Mouse (Mus musculus) MEL (cell line): ENCODE data around the gene Dnajc5. TPM values are rescaled to one million over a fixed set of nuclear protein-coding genes. Genes with fewer than 3 reads are reported as not detected.
A peak's percentile ranks its signal among the peaks of the same experiment; 100 is the strongest.

ENCODE experiments used
- DNase-seq: peaks from one replicate; pipeline ENCODE4 v3.0.0; 2011; ENCODE audit warnings: low read depth, low spot score
- H3K27ac ChIP-seq: 2 replicates; pipeline ENCODE4 v1.5.1; 2012; ENCODE audit warnings: low read depth, mild to moderate bottlenecking, control low read depth, low read length, moderate library complexity; ENCODE audit not compliant: control insufficient read depth
- H3K27me3 ChIP-seq, 2 experiments: fragments of 150-350 bp in 1 of 2; sonication (generic) in 1 of 2; 2 replicates each; pipeline ENCODE4 v1.6.1; 2012; ENCODE audit warnings: low read length in 2 of 2, mild to moderate bottlenecking in 2 of 2, improper control_type of control experiment in 1 of 2, moderate library complexity in 1 of 2; ENCODE audit not compliant: insufficient read depth in 2 of 2, control insufficient read depth in 1 of 2
- H3K36me3 ChIP-seq, 2 experiments: 2 replicates each; pipeline ENCODE4 v1.6.1; 2012 to 2014; ENCODE audit warnings: low read length in 2 of 2, improper control_type of control experiment in 1 of 2, inconsistent platforms in 1 of 2, mild to moderate bottlenecking in 1 of 2; ENCODE audit not compliant: insufficient read depth in 2 of 2, control insufficient read depth in 1 of 2
- H3K4me1 ChIP-seq, 2 experiments: fragments of 150-350 bp in 1 of 2; sonication (generic) in 1 of 2; 2 replicates each; pipeline ENCODE4 v1.6.1; 2012; ENCODE audit warnings: low read length in 2 of 2, improper control_type of control experiment in 1 of 2, mild to moderate bottlenecking in 1 of 2; ENCODE audit not compliant: insufficient read depth in 2 of 2, control insufficient read depth in 1 of 2
- H3K4me3 ChIP-seq, 2 experiments: fragments of 150-350 bp in 1 of 2; sonication (generic) in 1 of 2; 2 replicates each; pipeline ENCODE4 v1.5.1; 2012; ENCODE audit warnings: low read depth in 2 of 2, low read length in 2 of 2, mild to moderate bottlenecking in 2 of 2, moderate library complexity in 2 of 2, control low read depth in 1 of 2, improper control_type of control experiment in 1 of 2; ENCODE audit not compliant: control insufficient read depth in 1 of 2, insufficient read depth in 1 of 2
- H3K79me2 ChIP-seq: 2 replicates; pipeline ENCODE4 v1.6.1; 2012; ENCODE audit warnings: mild to moderate bottlenecking, low read length, moderate library complexity; ENCODE audit not compliant: control insufficient read depth, poor library complexity, insufficient read depth
- H3K9ac ChIP-seq: 2 replicates; pipeline ENCODE4 v1.6.1; 2012; ENCODE audit warnings: low read depth, mild to moderate bottlenecking, control low read depth, low read length, moderate library complexity; ENCODE audit not compliant: control insufficient read depth, poor library complexity, severe bottlenecking
- H3K9me3 ChIP-seq: fragments of 150-350 bp; sonication (generic); replicated peaks from 2 replicates; pipeline ENCODE4 v1.6.1; 2012; ENCODE audit warnings: mild to moderate bottlenecking, low read length, improper control_type of control experiment, moderate library complexity; ENCODE audit not compliant: insufficient read depth
- BHLHE40 ChIP-seq: IDR thresholded peaks from 2 replicates; pipeline ENCODE4 v1.6.1; 2012; ENCODE audit warnings: low read depth, mild to moderate bottlenecking, inconsistent platforms, low read length, improper control_type of control experiment, borderline replicate concordance
- CHD1 ChIP-seq: IDR thresholded peaks from 2 replicates; pipeline ENCODE4 v1.6.1; 2012; ENCODE audit warnings: low read depth, mild to moderate bottlenecking, inconsistent platforms, low read length, improper control_type of control experiment
- CTCF ChIP-seq, 3 experiments: IDR thresholded peaks in 2 of 3; conservative IDR thresholded peaks in 1 of 3; 2 replicates each; pipeline ENCODE4 v1.5.1; 2011 to 2012; ENCODE audit warnings: low read length in 3 of 3, low read depth in 2 of 3, mild to moderate bottlenecking in 2 of 3, improper control_type of control experiment in 1 of 3, inconsistent platforms in 1 of 3, mixed read lengths in 1 of 3, moderate library complexity in 1 of 3; ENCODE audit not compliant: control insufficient read depth in 1 of 3, insufficient read depth in 1 of 3, poor library complexity in 1 of 3, severe bottlenecking in 1 of 3
- E2F4 ChIP-seq: IDR thresholded peaks from 2 replicates; pipeline ENCODE4 v1.6.1; 2011; ENCODE audit warnings: low read depth, low read length, improper control_type of control experiment, borderline replicate concordance
- EP300 ChIP-seq, 2 experiments: IDR thresholded peaks; 2 replicates each; pipeline ENCODE4 v1.6.1; 2011; ENCODE audit warnings: improper control_type of control experiment in 2 of 2, low read length in 2 of 2, low read depth in 1 of 2, mild to moderate bottlenecking in 1 of 2
- ETS1 ChIP-seq: IDR thresholded peaks from 2 replicates; pipeline ENCODE4 v1.6.1; 2012; ENCODE audit warnings: low read depth, mild to moderate bottlenecking, inconsistent platforms, low read length, improper control_type of control experiment, moderate library complexity
- GABPA ChIP-seq: IDR thresholded peaks from 2 replicates; pipeline ENCODE4 v1.6.1; 2012; ENCODE audit warnings: low read depth, mild to moderate bottlenecking, inconsistent platforms, low read length, improper control_type of control experiment, moderate library complexity
- GATA1 ChIP-seq: IDR thresholded peaks from 2 replicates; pipeline ENCODE4 v1.6.1; 2011; ENCODE audit warnings: low read depth, low read length, improper control_type of control experiment
- HCFC1 ChIP-seq: IDR thresholded peaks from 2 replicates; pipeline ENCODE4 v1.6.1; 2012; ENCODE audit warnings: low read depth, mild to moderate bottlenecking, inconsistent platforms, low read length, improper control_type of control experiment, moderate library complexity
- KAT2A ChIP-seq: conservative IDR thresholded peaks from 2 replicates; pipeline ENCODE4 v1.6.1; 2012; ENCODE audit warnings: low read depth, low read length, improper control_type of control experiment, inconsistent platforms
- MAFK ChIP-seq: IDR thresholded peaks from 2 replicates; pipeline ENCODE4 v1.6.1; 2011; ENCODE audit warnings: low read depth, mild to moderate bottlenecking, low read length, improper control_type of control experiment, borderline replicate concordance
- MAX ChIP-seq: IDR thresholded peaks from 2 replicates; pipeline ENCODE4 v1.6.1; 2011; ENCODE audit warnings: low read length, improper control_type of control experiment
- MAZ ChIP-seq: IDR thresholded peaks from 2 replicates; pipeline ENCODE4 v1.6.1; 2012; ENCODE audit warnings: low read depth, mild to moderate bottlenecking, inconsistent platforms, low read length, improper control_type of control experiment
- MYC ChIP-seq: IDR thresholded peaks from 2 replicates; pipeline ENCODE4 v1.6.1; 2011; ENCODE audit warnings: low read depth, mild to moderate bottlenecking, low read length, improper control_type of control experiment, moderate library complexity
- NELFE ChIP-seq: IDR thresholded peaks from 2 replicates; pipeline ENCODE4 v1.6.1; 2011; ENCODE audit warnings: low read depth, low read length, improper control_type of control experiment
- NRF1 ChIP-seq: IDR thresholded peaks from 2 replicates; pipeline ENCODE4 v1.6.1; 2014; ENCODE audit warnings: low read depth, mild to moderate bottlenecking, inconsistent platforms, low read length, improper control_type of control experiment, moderate library complexity; ENCODE audit not compliant: poor library complexity, insufficient read depth, severe bottlenecking
- POLR2A ChIP-seq, 2 experiments: IDR thresholded peaks; 2 replicates each; pipeline ENCODE4 v1.6.1; 2011 to 2012; ENCODE audit warnings: low read length in 2 of 2, mild to moderate bottlenecking in 2 of 2, control low read depth in 1 of 2, improper control_type of control experiment in 1 of 2, low read depth in 1 of 2, moderate library complexity in 1 of 2; ENCODE audit not compliant: control insufficient read depth in 1 of 2, insufficient read depth in 1 of 2, poor library complexity in 1 of 2
- POLR2AphosphoS2 ChIP-seq: IDR thresholded peaks from 2 replicates; pipeline ENCODE4 v1.6.1; 2011; ENCODE audit warnings: low read length, improper control_type of control experiment
- POLR2AphosphoS5 ChIP-seq: IDR thresholded peaks from 2 replicates; pipeline ENCODE4 v1.6.1; 2012; ENCODE audit warnings: low read depth, borderline replicate concordance, mild to moderate bottlenecking, inconsistent platforms, low read length, moderate library complexity, mixed read lengths
- RAD21 ChIP-seq: IDR thresholded peaks from 2 replicates; pipeline ENCODE4 v1.6.1; 2011; ENCODE audit warnings: mild to moderate bottlenecking, low read depth, low read length, improper control_type of control experiment
- SIN3A ChIP-seq: IDR thresholded peaks from 2 replicates; pipeline ENCODE4 v1.6.1; 2012; ENCODE audit warnings: low read length, improper control_type of control experiment, inconsistent platforms
- TCF12 ChIP-seq: IDR thresholded peaks from 2 replicates; pipeline ENCODE4 v1.6.1; 2014; ENCODE audit warnings: low read depth, mild to moderate bottlenecking, inconsistent platforms, low read length, improper control_type of control experiment, moderate library complexity
- UBTF ChIP-seq: IDR thresholded peaks from 2 replicates; pipeline ENCODE4 v1.6.1; 2012; ENCODE audit warnings: low read depth, mild to moderate bottlenecking, inconsistent platforms, low read length, improper control_type of control experiment, moderate library complexity, borderline replicate concordance; ENCODE audit not compliant: insufficient read depth
- USF1 ChIP-seq: IDR thresholded peaks from 2 replicates; pipeline ENCODE4 v1.6.1; 2014; ENCODE audit warnings: low read depth, mild to moderate bottlenecking, inconsistent platforms, low read length, improper control_type of control experiment, moderate library complexity
- USF2 ChIP-seq, 2 experiments: IDR thresholded peaks; 2 replicates each; pipeline ENCODE4 v1.6.1; 2011 to 2012; ENCODE audit warnings: improper control_type of control experiment in 2 of 2, low read length in 2 of 2, borderline replicate concordance in 1 of 2, inconsistent platforms in 1 of 2, low read depth in 1 of 2, mild to moderate bottlenecking in 1 of 2; ENCODE audit not compliant: insufficient read depth in 1 of 2
- ZC3H11A ChIP-seq: IDR thresholded peaks from 2 replicates; pipeline ENCODE4 v1.6.1; 2012; ENCODE audit warnings: low read depth, mild to moderate bottlenecking, inconsistent platforms, low read length, improper control_type of control experiment
- ZKSCAN1 ChIP-seq: IDR thresholded peaks from 2 replicates; pipeline ENCODE4 v1.6.1; 2012; ENCODE audit warnings: low read depth, mild to moderate bottlenecking, inconsistent platforms, low read length, improper control_type of control experiment, moderate library complexity
- ZMIZ1 ChIP-seq: IDR thresholded peaks from 2 replicates; pipeline ENCODE4 v1.6.1; 2012; ENCODE audit warnings: low read depth, mild to moderate bottlenecking, inconsistent platforms, low read length, improper control_type of control experiment, moderate library complexity
- polyA plus RNA-seq, 2 experiments: library from polyadenylated mRNA; stranded (reverse) in 1 of 2; unstranded in 1 of 2; fragments of >175 nt in 1 of 2; fragments of >200 nt in 1 of 2; gene quantifications; 2 replicates each; pipeline versions ENCODE4 v1.2.1 to v1.2.4; 2012; ENCODE audit warnings: low replicate concordance in 2 of 2, low read depth in 1 of 2; ENCODE audit not compliant: insufficient read length in 2 of 2, insufficient read depth in 1 of 2, missing spikeins in 1 of 2
- total RNA-seq: library from RNA; depleted of rRNA; stranded (reverse); fragments of 300-350 nt; gene quantifications from 2 replicates; pipeline ENCODE4 v1.2.3, GENCODE M21; 2012

The Dnajc5 gene
- total and polyA plus RNA-seq, 3 experiments: 51.9 to 338 (median 57.9) TPM

DNA sequence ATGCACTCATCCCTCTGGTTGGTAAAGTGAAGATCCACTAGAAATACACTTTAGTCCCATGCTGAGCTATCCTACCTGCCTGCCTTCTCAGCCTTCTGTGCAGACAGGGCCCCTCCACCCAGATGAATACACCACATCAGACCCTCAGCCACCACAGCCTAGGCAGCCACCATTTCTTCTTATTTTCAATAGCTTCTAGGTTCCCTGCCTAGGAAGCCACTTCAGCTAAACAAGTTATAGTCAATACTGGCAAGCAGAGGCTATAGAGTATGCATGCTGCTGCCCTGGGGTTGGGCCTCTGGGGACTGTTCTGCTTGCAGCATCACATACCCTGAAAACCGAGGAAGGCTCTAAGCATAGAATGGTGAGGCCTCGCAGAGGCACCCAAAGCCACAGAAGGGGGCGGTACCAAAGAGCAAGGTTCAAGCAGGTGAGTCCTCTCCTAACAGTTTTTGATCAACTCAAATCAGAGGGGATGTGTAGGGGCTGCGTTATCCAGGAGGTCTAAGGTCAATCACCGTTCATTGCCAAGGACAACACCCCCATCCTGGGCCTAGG lies 71.3 kb downstream of the Dnajc5 start, which contains the start of gene Prpf6:
Prpf6 (plus strand) TSS at position 341 of the 558 bp plus-strand sequence.
- DNase-seq: peak; percentile 52
- peak within 1 kb of the TSS; percentile 74 to 98 for H3K4me3 ChIP-seq
- peaks cover 14% of the 10 kb centered on the region for H3K79me2 ChIP-seq
- H3K9ac ChIP-seq: peak within 1 kb of the TSS; percentile 81
- H3K27ac ChIP-seq: peak within 1 kb of the TSS; percentile 90
- TF ChIP-seq ZMIZ1 (no peak), NELFE (no peak), SIN3A (0 out of 2 replicates have a peak, but pooled peaks have one; percentile 34), NRF1 (no peak), USF2 (IDR thresholded peaks at IDR 0.05; ENCODE audit: borderline replicate concordance in 1 of 2, insufficient read depth in 1 of 2, low read depth in 1 of 2, low read length in 2 of 2) (no peak), RAD21 (no peak), POLR2A (IDR thresholded peaks at IDR 0.05; ENCODE audit: control insufficient read depth in 1 of 2, insufficient read depth in 1 of 2, low read depth in 1 of 2, low read length in 2 of 2, poor library complexity in 1 of 2) (no peak), POLR2AphosphoS2 (no peak)
- no peaks in the 10 kb centered on the region for H3K27me3 ChIP-seq
- H3K9me3 ChIP-seq: no peaks in the 10 kb centered on the region
- peaks cover 0 to 10% of the 10 kb centered on the region in 2 experiments; a peak in 3 of 4 replicates for H3K36me3 ChIP-seq
- peaks cover 3 to 18% of the 10 kb centered on the region in 2 experiments for H3K4me1 ChIP-seq

DNA sequence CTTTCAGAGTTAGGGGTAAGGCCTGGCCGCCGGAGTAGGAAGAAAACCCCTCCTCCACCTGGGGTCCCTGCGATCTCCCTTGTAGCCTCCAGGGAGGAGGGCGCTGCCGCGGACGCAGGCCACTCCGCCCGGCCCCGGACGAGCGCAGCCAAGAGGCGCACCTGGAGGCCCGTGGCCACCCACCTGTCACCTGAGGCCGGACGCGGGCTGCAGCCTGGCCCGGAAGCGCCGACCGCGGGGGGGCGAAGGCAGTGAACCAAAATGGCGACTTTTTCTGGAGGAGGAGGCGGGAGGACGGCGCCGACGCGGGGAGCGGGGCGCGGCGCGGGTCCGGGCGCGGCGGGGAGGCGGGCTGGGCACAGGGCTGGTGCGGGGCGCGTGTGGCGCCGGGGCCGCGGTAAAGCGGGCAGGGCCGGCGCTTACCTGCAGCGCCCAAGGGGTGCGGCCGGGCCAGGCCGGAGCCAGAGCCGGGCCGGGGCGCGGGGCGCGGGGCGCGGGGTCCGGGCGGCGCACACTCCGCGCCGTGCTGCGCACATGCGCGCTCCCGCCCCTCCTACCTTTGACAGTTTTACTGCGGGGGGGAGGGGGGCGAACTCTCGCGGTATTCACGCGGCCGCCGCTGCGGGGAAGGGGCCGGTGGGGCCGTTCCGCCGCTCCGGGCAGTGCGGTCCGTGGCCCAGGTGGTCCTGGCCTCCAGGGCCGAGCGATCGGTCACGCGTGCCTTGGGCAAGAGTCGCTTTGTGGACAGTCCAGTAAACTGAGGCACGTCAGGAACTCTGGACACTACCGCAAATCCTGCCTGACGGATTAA lies 72.2 kb downstream of the Dnajc5 start, which contains the start of gene Zfp512b:
Zfp512b (minus strand) TSS at position 573 of the 811 bp plus-strand sequence.
- DNase-seq: peak; percentile 83
- H3K79me2 ChIP-seq: peaks cover 14% of the 10 kb centered on the region
- peak within 1 kb of the TSS; percentile 90 for H3K27ac ChIP-seq
- peak within 1 kb of the TSS; percentile 81 for H3K9ac ChIP-seq
- peaks cover 3 to 21% of the 10 kb centered on the region in 2 experiments for H3K4me1 ChIP-seq
- H3K4me3 ChIP-seq: peak within 1 kb of the TSS; percentile 74 to 98
- no peaks in the 10 kb centered on the region for H3K27me3 ChIP-seq
- H3K36me3 ChIP-seq: peaks cover 0 to 10% of the 10 kb centered on the region in 2 experiments; a peak in 3 of 4 replicates
- H3K9me3 ChIP-seq: no peaks in the 10 kb centered on the region
- TF ChIP-seq USF2 (IDR thresholded peaks at IDR 0.05; ENCODE audit: borderline replicate concordance in 1 of 2, insufficient read depth in 1 of 2, low read depth in 1 of 2, low read length in 2 of 2) (no peak), MAX (peak; percentile 64), NELFE (peak; percentile 67; the same call in 1 of the 2 replicates), UBTF (no peak), EP300 (IDR thresholded peaks at IDR 0.05; ENCODE audit: low read depth in 1 of 2, low read length in 2 of 2) (no peak), MAZ (peak; percentile 78; the same call in 1 of the 2 replicates), POLR2AphosphoS5 (no peak), MYC (peak; percentile 33; the same call in 1 of the 2 replicates), KAT2A (no peak), CTCF (IDR thresholded peaks at IDR 0.05 in 2 of 3, conservative IDR thresholded peaks at IDR 0.05 in 1 of 3; ENCODE audit: control insufficient read depth in 1 of 3, insufficient read depth in 1 of 3, low read depth in 2 of 3, low read length in 3 of 3, poor library complexity in 1 of 3, severe bottlenecking in 1 of 3) (no peak), ZKSCAN1 (no peak), BHLHE40 (no peak), GATA1 (no peak), HCFC1 (peak; percentile 77), TCF12 (peak; percentile 12; the same call in 1 of the 2 replicates), ZC3H11A (no peak), GABPA (no peak), MAFK (no peak), USF1 (no peak), CHD1 (no peak), E2F4 (no peak), ETS1 (peak; percentile 7; the same call in 1 of the 2 replicates)
